In genomic region chr10:7492384-7492783, GRCm38 (mm10) we compare ENCODE assay signal across 8 mouse cellular contexts. TPM values are rescaled to one million over a fixed set of nuclear protein-coding genes. Genes with fewer than 3 reads are reported as not detected.
DNase-seq lines count a peak whose midpoint lies in the region; ATAC-seq and TF ChIP-seq lines count a peak whose summit lies in the region.
"Not testable (repeated sequence)": the region's sequence is repeated elsewhere in the genome, so short reads cannot be mapped to it uniquely, and the experiment has no call there.

No protein-coding gene starts in this region.

- H3K36me3 ChIP-seq in forebrain, embryonic 11.5 days (ENCODE audit: control insufficient read depth, insufficient read depth, low read length); heart, embryonic 14.5 days (ENCODE audit: control insufficient read depth, insufficient read depth, low read length); intestine, embryonic 15.5 days; midbrain, embryonic 13.5 days; thymus, adult 2 months (ENCODE audit: control insufficient read depth, insufficient read depth, low read length): not testable (repeated sequence)

- not testable (repeated sequence) for H3K9ac ChIP-seq in forebrain, embryonic 11.5 days (ENCODE audit: low read length); intestine, embryonic 15.5 days; midbrain, embryonic 13.5 days (replicated peaks)
- H3K9ac ChIP-seq in heart, embryonic 14.5 days (ENCODE audit: low read length): peak overlapping the region; percentile 25; the same call in 1 of the 2 replicates

- not testable (repeated sequence) for H3K9me3 ChIP-seq in forebrain, embryonic 11.5 days (ENCODE audit: control insufficient read depth, low read length); heart, embryonic 14.5 days (ENCODE audit: control insufficient read depth, low read length); intestine, embryonic 15.5 days; midbrain, embryonic 13.5 days

- WGBS in forebrain, embryonic 11.5 days: 4% methylated on average over 10 of the region's 10 CpGs
- WGBS in heart, embryonic 14.5 days: 7% methylated on average over 10 of the region's 10 CpGs
- 8% methylated on average over 10 of the region's 10 CpGs for WGBS in intestine, embryonic 15.5 days
- 7% methylated on average over 10 of the region's 10 CpGs for WGBS in midbrain, embryonic 13.5 days
- WGBS in thymus, adult 2 months: 16% methylated on average over 10 of the region's 10 CpGs

- not testable (repeated sequence) for H3K27me3 ChIP-seq in forebrain, embryonic 11.5 days (ENCODE audit: control insufficient read depth, insufficient read depth, low read length); heart, embryonic 14.5 days (ENCODE audit: control insufficient read depth, insufficient read depth, low read length); intestine, embryonic 15.5 days (replicated peaks); thymus, adult 2 months (ENCODE audit: control insufficient read depth, insufficient read depth, low read length)
- peaks cover 11% of the 10 kb centered on the region for H3K27me3 ChIP-seq in midbrain, embryonic 13.5 days

- not testable (repeated sequence) for H3K27ac ChIP-seq in forebrain, embryonic 11.5 days (ENCODE audit: low read depth, low read length); heart, embryonic 14.5 days (replicated peaks in 1 of 2; ENCODE audit: control insufficient read depth in 1 of 2, insufficient read depth in 1 of 2, low read depth in 2 of 2, low read length in 2 of 2); intestine, embryonic 15.5 days; midbrain, embryonic 13.5 days; thymus, adult 2 months (ENCODE audit: control insufficient read depth, insufficient read depth, low read length)

- TF ChIP-seq POLR2A in brain, embryonic 14.5 days (IDR thresholded peaks at IDR 0.05; ENCODE audit: borderline replicate concordance, extremely low read depth, insufficient read depth, insufficient read length, poor library complexity, severe bottlenecking); thymus, adult 2 months (IDR thresholded peaks at IDR 0.05; ENCODE audit: control insufficient read depth, extremely low read depth, insufficient read depth, low read length, poor library complexity): not testable (repeated sequence)

- not testable (repeated sequence) for TF ChIP-seq CTCF in brain, embryonic 14.5 days (IDR thresholded peaks at IDR 0.05; ENCODE audit: borderline replicate concordance, extremely low read depth, insufficient read depth, insufficient read length); thymus, adult 2 months (IDR thresholded peaks at IDR 0.05; ENCODE audit: borderline replicate concordance, control insufficient read depth, extremely low read depth, insufficient read depth, low read length, poor library complexity)

- H3K4me2 ChIP-seq in forebrain, embryonic 11.5 days (ENCODE audit: low read depth, low read length, severe bottlenecking): 0 out of 2 replicates have a peak overlapping the region, but pooled peaks have one; percentile 26
- H3K4me2 ChIP-seq in heart, embryonic 14.5 days (ENCODE audit: low read length): peak overlapping the region; percentile 55
- H3K4me2 ChIP-seq in intestine, embryonic 15.5 days (replicated peaks): peak overlapping the region; percentile 45
- peak overlapping the region; percentile 20; the same call in 1 of the 2 replicates for H3K4me2 ChIP-seq in midbrain, embryonic 13.5 days (replicated peaks)

- DNase-seq in NIH3T3 (ENCODE audit: low read depth): peak; percentile 47
- DNase-seq in brain, embryonic 14.5 days (ENCODE audit: low read depth): peak; percentile 23
- not testable (repeated sequence) for DNase-seq in forebrain, embryonic 11.5 days (ENCODE audit: low spot score)
- DNase-seq in lung, adult 18-20 months: peak; percentile 7 to 22
- DNase-seq in thymus, adult 2 months: peak; percentile 9

- ATAC-seq in forebrain, embryonic 11.5 days (replicated peaks; ENCODE audit: low FRiP score); heart, embryonic 14.5 days (ENCODE audit: insufficient number of reproducible peaks, insufficient read depth, low FRiP score, low read depth); intestine, embryonic 15.5 days; midbrain, embryonic 13.5 days: not testable (repeated sequence)

- H3K4me1 ChIP-seq in forebrain, embryonic 11.5 days (replicated peaks; ENCODE audit: control insufficient read depth, insufficient read depth, low read length); heart, embryonic 14.5 days (ENCODE audit: control insufficient read depth in 2 of 2, insufficient read depth in 2 of 2, low read length in 2 of 2); intestine, embryonic 15.5 days (replicated peaks); midbrain, embryonic 13.5 days (replicated peaks); thymus, adult 2 months (replicated peaks; ENCODE audit: control insufficient read depth, insufficient read depth, low read length): not testable (repeated sequence)

- H3K4me3 ChIP-seq in forebrain, embryonic 11.5 days (ENCODE audit: low read depth, low read length); intestine, embryonic 15.5 days (replicated peaks); midbrain, embryonic 13.5 days (replicated peaks); thymus, adult 2 months (ENCODE audit: control insufficient read depth, insufficient read depth, low read length): not testable (repeated sequence)
- peak overlapping the region; percentile 19 to 23 for H3K4me3 ChIP-seq in heart, embryonic 14.5 days (ENCODE audit: control insufficient read depth in 1 of 2, insufficient read depth in 1 of 2, low read depth in 1 of 2, low read length in 2 of 2)

RNA-seq across cellular contexts. Expression of gene Ulbp1, which starts 18.9 kb away (rescaled TPM):
- 0.81 and 1.2 TPM in 2 replicates for polyA plus RNA-seq in brain, embryonic 14.5 days (2012; rRNA removed)
- 1.1 and 2.3 TPM in 2 replicates for polyA plus RNA-seq in forebrain, embryonic 11.5 days (2014; fragmentation: Nextera tagmentation; extraction: Ambion mirVana)
- polyA plus RNA-seq in heart, embryonic 14.5 days (2014; fragmentation: Nextera tagmentation; extraction: Ambion mirVana): 7.9 and 9.0 TPM in 2 replicates
- polyA plus RNA-seq in intestine, embryonic 15.5 days (2015; fragmentation: Nextera tagmentation; extraction: Ambion mirVana): 3.5 and 4.8 TPM in 2 replicates
- polyA plus RNA-seq in midbrain, embryonic 13.5 days (2015; fragmentation: Nextera tagmentation; extraction: Ambion mirVana): 0.31 and 0.71 TPM in 2 replicates
- 8.4 and 9.5 TPM in 2 replicates for polyA plus RNA-seq in thymus, adult 2 months (2012; rRNA removed)
